Mouse (Mus musculus) layer of hippocampus, adult 9-10 months (tissue): ENCODE data around the gene Clns1a.
A peak's percentile ranks its signal among the peaks of the same experiment; 100 is the strongest.

Experiments
- DNase-seq: peaks from one replicate; pipeline ENCODE4 v3.0.0; 2022; ENCODE audit warnings: low spot score

Clns1a gene

DNA sequence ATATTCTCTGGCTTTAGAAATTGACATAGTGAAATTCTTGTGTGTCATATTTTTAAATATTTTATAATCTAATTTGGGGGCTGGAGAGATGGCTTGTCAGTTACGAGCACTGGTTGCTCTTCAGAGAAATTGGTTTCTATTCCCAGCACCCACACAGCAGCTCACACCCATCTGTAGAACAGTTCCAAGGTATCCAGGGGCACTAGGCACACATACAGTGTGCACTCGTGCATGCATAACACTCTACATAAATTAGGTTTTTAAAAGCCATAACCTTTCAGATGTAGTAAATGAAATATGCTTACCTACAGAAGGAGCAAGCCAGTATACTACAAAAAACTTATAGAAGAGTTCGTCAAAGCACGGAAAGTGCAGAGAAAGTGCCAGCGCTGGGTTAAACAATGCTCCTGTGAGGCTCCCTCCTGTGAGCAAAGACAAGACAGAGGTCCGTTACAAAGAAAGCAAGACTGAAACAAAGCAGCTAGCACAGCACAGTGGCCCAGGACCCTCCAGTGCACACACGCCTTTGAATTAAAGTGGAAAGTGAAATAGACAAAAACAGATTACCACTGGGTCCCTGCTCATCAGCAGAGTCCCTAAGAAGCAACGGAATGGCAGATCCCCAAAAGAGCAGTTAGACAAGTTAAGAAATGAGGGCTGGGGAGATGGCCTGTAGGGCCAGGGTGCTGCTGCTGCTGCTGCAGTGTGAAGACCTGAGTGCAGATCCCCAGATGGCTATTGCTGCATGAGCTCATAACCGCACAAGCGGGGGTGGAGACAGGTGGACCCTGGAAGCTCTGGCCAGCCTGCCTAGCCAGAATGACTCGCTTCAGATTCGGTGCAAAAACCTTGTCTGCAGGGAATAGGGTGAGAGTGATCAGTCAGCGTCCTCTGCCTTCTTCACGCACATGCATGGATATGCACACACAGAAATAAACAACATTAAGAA lies 32.5 kb downstream of the Clns1a start:
- DNase-seq = no peak

GRCm38 (mm10) chr7:97730427-97730826 lies 34.0 kb downstream of the Clns1a start:
- DNase-seq = no peak

- no peak for DNase-seq
These were observed 37.2 kb downstream of the Clns1a start for GRCm38 (mm10) chr7:97733606-97734005.

GRCm38 (mm10) chr7:97735021-97735420 lies 38.6 kb downstream of the Clns1a start:
- no peak for DNase-seq

- DNase-seq = no peak
These were observed 39.5 kb downstream of the Clns1a start for GRCm38 (mm10) chr7:97735886-97736420.

- DNase-seq = no peak
These were observed 40.8 kb downstream of the Clns1a start for GRCm38 (mm10) chr7:97737256-97737637.

DNA sequence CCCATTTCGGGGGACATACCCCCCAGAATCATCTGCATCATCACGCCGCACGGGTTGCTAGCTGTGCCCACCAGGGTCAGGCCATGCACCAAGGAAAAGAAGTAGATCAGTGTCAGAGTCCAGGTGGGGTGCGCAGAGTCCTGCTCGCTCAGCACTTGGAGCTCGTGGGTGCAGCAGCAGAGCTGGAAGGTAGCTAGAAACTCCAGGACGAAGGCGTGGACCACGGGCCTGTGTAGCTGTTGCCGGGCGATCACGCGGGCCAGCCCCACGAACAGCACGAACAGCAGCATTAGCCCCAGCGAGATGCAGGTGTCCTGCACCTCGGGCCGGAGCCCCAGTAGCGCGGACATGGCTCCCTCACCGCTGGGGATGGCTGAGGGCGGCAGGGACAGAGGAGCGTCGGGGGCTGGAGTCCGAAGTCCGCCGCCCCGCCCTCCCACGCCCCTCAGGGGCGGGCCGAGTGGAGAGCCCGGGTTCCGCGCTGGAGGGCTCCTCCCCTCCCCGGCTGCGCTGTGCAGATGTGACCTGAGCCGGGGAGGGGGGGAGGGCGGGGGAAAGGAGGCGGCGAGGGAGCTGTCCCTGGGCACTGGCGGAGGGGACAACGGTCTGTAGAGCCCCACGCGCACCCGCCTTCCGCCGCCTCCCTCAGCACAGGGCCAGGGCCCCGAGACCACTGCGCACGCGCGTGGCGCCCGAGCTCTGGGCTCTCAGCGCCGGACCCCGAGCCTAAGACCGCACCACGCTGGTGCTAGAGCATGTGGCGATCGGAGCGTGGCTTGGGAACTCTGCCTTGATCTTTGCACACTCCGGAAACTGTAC lies 41.4 kb downstream of the Clns1a start, which contains the start of gene Aqp11:
Aqp11 (minus strand) TSS at position 652 of the 819 bp plus-strand sequence.
- no peak for DNase-seq

- no peak for DNase-seq
These were observed 44.5 kb downstream of the Clns1a start for GRCm38 (mm10) chr7:97740948-97741347.

DNA sequence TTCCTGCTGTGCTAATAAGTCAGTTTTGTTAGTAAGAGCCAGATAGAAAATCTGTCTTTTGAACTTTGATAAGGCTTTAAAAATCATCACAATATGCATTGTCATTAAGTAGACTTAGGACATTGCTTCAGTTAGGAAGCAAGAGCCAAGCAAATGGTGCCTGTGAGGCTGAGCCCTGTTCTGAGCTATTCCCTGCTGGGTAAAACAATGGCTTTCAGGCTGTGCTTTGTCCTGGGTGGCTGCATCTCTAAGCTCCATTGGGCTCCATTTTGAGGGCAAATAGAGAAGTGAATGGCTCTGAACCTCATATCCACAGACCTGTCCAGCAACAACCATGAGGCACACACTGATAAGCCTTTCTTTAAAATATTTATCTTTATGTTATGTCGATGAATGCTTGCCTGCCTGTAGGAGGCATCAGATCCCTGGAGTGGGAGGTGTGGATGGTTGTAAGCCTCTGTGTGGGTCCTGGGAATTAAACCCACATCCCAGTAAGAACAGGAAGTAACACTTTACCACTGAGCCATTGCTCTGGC lies 45.4 kb downstream of the Clns1a start:
- DNase-seq = no peak

DNA sequence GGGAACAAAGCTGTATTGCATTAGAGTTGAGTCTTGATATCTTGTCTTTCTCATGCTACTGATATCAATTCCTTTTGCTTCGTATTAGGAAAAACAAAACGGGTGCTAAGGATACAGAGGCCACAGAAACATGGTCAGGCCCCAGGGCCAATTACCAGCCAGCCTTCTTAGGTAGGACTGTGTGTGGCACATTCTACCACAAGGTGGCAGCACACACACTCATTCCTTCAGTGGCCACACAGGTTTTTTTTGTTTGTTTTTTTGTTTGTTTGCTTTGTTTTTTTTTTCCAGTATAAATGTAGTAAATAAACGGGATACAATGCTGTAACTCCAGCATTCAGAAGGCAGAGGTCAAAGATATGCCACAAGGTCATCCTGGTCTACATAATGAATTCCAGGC lies 48.9 kb downstream of the Clns1a start:
- no peak for DNase-seq

DNA sequence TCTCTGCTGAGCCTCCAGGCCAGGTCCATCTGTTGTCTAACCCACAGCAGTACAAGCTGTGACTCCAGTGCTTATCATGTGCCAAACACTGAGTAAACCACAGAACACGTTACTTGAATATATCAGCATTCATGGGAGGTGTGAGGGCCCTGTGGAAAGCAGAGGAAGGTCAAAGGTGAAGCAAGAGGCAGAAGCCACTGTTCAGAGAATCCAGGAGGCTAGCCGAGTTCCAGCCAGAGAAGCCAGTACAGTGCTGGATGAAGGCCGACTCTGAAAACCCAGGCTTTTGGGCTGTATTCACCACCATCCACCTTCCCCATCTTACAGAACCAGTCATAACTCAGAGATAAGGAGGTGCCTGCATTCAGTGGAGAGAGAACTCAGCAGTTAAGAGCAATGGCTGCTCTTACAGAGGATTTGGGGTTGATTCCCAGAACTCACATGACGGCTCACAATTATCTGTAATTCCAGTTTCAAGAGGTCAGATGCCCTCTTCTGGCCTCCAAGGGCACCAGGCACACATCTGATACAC lies 50.8 kb downstream of the Clns1a start:
- DNase-seq = no peak

DNA sequence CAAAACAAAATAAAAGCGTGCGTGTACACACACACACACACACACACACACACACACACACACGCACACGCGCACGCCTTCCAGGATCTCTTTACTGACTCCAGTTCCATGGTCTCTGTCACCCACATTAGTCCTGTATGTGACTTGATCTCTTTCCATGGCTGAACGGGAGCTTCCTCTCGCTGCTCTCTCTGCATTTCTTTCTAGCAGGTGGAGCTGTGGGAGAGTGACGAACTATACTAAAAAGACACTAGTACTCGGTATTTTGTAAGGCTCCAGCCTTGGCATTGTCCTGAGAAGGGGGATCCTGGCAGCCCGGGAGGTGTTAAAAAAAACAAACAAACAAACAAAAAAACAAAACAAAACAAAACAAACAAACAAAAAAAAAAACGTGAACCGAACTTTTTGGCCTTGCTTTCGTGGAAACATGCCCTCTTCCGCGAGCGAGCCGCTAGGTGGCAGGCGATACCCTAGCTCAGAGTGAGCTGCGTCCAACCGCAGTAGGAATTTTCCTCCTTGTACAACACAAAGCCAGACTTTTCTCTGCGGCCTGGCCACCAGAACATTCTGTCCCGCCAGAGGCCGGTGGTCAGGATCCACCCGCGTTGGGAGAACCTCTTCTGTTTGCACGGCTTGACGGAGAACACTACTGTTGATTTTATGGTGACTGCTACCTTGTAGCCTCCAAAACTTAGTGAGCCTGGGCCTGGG lies 51.5 kb downstream of the Clns1a start:
- DNase-seq = peak; percentile 57

DNA sequence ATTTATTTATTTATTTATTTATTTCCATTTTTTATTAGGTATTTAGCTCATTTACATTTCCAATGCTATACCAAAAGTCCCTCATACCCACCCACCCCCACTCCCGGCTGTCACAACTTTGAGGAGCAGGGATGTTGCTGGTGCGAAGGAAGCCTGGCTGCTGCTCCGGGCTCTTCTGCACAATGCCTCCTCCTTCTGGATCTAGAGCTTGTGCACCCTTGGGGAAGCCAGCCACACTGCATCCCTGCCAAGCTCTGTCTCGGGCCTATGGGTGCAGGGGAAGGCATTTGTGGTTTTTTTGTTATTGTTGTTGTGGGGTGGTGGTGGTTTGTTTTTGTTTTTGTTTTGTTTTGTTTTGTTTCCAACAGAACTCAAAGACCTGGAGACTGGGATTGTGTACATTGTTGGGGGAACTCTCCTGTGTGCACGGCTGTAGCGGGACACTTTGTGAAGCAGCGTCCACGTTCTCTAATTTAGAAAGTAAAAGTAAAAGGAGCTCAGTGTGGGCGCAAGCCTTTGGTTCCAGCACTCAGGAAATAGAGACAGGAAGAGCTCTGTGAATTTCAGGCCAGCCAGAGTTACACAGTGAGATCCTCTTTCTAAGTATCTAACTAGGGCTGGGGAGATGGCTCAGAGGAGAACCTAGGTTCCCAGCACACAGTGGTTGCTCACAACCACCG lies 52.2 kb downstream of the Clns1a start:
- no peak for DNase-seq

DNA sequence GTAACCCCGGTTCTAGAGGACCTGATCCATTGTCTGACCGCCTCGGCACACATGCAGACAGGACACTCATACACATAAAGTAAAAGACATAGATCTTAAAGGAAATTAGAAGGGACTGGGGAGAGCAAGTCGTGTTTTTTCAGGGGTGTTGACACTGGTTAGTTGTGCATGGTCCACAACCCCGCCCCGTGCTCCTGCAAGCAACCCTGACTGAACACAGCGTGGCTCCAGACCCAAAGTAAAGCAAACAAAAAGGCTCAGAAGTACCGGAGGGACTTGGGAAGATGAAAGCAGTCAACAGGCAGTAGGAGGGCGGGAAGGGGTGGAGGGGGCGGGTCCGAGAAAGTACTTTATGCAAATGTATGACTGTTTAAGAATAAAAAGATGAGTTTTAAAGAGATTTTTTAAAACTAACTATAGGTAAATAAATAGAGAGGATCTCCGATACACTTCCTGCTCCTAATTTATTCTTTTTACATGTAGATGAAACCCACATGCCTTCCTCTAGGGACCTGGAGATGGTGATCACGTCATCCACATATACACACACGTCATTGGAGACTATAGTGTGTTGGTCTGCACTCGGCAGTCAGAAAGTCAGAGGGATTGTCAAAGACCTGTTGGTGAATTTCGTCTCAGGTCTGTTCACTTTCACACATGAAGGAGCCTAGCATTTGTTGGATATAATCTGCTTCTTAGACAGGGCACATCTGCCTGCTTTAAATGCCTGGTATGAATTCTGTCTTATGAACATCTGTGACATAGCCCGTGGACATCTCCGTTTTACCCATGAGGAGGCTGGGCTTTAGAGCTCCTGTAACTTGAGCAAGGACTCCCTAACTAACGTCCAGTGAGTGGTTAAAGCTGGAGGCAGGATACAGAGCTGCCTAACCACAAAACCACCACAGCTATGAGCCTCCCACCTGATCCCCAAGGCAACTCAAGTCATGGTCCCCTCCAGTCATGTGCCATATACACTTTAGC lies 53.1 kb downstream of the Clns1a start:
- no peak for DNase-seq

DNA sequence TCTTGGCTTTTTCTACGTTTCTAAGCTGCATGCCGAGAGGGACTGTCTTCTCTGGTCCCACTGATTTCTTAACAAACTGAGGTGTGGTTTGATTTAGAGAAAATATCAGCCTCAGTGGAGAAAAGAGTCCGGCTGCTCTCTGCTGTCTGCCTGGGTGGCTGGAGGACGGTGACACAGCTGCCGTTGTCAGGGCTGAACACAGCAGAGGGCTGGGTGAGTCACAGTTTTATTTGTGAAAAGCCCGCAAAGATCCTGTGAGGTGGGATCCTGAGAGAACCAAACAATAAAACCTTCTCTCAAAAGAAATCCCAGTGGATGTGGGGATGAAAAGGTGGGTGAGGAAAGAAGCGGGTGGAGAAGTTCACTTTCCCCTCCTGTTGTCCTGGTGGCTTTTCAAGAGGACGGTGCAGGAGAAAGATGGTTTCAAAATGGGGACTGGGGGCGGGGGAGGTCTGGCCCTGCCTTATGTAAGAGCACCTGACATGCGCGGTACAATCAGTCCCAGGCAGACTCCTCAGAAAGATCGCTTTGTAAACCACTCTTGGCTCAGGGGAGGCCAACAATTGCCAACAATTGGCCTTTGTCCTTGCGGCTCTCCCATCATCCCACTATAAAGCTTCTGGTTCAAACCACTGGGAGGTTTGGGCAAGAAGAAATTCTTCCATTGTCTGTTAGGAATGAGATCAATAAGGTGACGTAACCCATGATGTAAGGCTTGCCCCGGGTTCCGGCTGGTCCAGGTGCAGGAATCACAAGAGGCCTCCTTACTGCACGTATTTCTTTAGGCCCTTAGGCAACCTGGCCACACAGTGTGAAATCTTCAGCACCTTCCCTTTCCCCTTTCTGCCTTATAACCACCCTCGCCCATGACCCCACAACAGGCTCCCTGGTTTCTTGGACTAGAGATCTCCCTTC lies 60.8 kb downstream of the Clns1a start:
- no peak for DNase-seq

GRCm38 (mm10) chr7:97764591-97764990 lies 68.2 kb downstream of the Clns1a start:
- no peak for DNase-seq

DNA sequence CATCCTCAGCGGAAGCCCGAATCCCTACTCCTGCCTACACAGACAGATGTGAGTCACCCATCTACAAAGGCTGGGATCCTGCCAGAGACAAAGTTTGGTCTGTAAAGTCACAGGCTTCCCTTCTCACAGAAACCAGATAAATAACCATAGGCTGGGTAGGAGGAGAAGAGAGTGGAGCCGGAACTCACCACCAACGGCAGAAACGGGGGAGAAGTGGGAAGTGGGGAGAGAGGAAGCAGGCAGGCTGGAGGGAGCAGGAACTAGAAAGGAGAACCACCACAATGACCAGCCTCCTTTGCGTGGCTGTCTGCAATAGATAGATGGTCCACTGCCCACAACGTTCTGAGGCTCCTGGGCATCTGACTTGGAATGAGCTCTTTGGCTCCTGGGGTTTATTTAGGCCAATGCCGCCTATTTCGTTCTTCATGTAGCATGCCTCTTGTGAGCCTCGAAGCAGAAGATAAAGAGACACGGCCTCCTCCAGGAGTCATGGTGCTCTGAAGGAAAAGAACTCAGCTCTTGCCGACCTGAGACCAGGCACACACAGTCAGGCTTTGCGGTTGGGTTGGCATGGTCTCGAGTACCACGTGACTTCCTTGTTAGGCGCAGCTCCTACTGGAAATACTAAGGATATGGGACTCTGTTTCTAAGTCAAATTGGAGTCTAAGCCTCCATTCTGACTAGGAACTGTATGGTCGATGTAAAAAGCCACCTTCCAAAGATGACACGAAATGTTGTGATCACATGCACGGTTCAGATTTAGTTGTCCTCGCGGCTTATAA lies 68.9 kb downstream of the Clns1a start:
- DNase-seq = no peak

DNA sequence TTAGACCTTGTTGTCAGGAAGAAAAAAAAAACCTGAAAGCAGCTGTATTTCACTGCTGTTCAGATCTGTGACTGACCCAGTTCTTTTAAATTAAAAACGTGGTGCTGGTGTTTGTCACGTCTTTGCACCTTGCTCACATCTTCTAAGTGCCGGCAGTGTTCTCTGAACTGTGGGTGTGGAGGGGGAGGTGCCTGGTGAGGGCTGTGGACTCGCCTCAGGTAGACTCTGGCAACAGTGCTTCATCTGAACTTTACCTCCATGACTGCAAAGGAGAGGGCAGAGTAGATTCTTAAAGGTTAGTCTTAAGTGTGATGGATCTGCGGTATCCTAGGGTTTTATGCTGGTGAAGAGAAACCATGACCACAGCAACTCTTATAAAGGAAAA lies 69.5 kb downstream of the Clns1a start:
- no peak for DNase-seq
